15 mouse cellular contexts compared by ENCODE assay signal in the genomic region with DNA sequence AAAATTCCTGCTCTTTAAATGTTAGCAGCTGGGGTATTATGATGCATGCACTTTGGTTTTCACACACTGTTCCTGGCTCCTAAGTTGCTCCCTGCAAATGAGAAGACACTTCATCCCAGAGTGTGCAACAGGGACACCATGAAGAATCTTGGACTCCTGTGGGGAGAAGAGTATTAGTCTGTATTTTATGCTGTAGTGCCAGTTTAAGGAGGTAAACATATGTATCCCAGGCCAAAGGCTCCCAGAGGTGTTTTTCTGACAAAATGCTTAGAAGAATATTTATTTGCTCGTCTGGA. TPM values are rescaled to one million over a fixed set of nuclear protein-coding genes. Genes with fewer than 3 reads are reported as not detected.
DNase-seq lines count a peak whose midpoint lies in the region; ATAC-seq lines count a peak whose summit lies in the region.
"Had no signal": no experiment of that assay in that cellular context is flagged by ENCODE, and none has a peak within 500 bp of the region (broad histone marks: within the 10 kb centered on the region; RNA-seq: fewer than 3 reads in every experiment).

No protein-coding gene starts in this region.

- H3K9me3 ChIP-seq in hindbrain, embryonic 14.5 days (ENCODE audit: control insufficient read depth, low read length): no peaks in the 10 kb centered on the region
- no peaks in the 10 kb centered on the region for H3K9me3 ChIP-seq in hindbrain, embryonic 10.5 days
- H3K9me3 ChIP-seq in embryonic facial prominence, embryonic 14.5 days (ENCODE audit: control insufficient read depth, low read length): no peaks in the 10 kb centered on the region
- H3K9me3 ChIP-seq in embryonic facial prominence, embryonic 15.5 days (replicated peaks): no peaks in the 10 kb centered on the region
- no peaks in the 10 kb centered on the region for H3K9me3 ChIP-seq in midbrain, embryonic 14.5 days (ENCODE audit: control insufficient read depth, low read length)
- H3K9me3 ChIP-seq: liver, embryonic 15.5 days had no signal

- H3K4me3 ChIP-seq in hindbrain, embryonic 14.5 days (replicated peaks; ENCODE audit: low read length): no peak overlapping the region
- no peak overlapping the region for H3K4me3 ChIP-seq in hindbrain, embryonic 10.5 days
- H3K4me3 ChIP-seq in embryonic facial prominence, embryonic 14.5 days (ENCODE audit: low read depth, low read length): no peak overlapping the region
- no peak overlapping the region for H3K4me3 ChIP-seq in embryonic facial prominence, embryonic 15.5 days (replicated peaks)
- H3K4me3 ChIP-seq in midbrain, embryonic 14.5 days (replicated peaks; ENCODE audit: low read depth, low read length): no peak overlapping the region
- H3K4me3 ChIP-seq: heart, adult 2 months; liver, embryonic 15.5 days had no signal

- H3K36me3 ChIP-seq in hindbrain, embryonic 14.5 days (replicated peaks; ENCODE audit: control insufficient read depth, insufficient read depth): no peaks in the 10 kb centered on the region
- H3K36me3 ChIP-seq in hindbrain, embryonic 10.5 days: no peaks in the 10 kb centered on the region
- H3K36me3 ChIP-seq in embryonic facial prominence, embryonic 14.5 days (ENCODE audit: control insufficient read depth, insufficient read depth, low read length): no peaks in the 10 kb centered on the region
- H3K36me3 ChIP-seq in embryonic facial prominence, embryonic 15.5 days: no peaks in the 10 kb centered on the region
- H3K36me3 ChIP-seq in midbrain, embryonic 14.5 days (ENCODE audit: control insufficient read depth, insufficient read depth, low read length): no peaks in the 10 kb centered on the region
- H3K36me3 ChIP-seq: liver, embryonic 15.5 days had no signal

- H3K9ac ChIP-seq in hindbrain, embryonic 14.5 days: no peak overlapping the region
- no peak overlapping the region; the same call in 1 of the 2 replicates for H3K9ac ChIP-seq in embryonic facial prominence, embryonic 14.5 days (ENCODE audit: low read depth, low read length)
- H3K9ac ChIP-seq in embryonic facial prominence, embryonic 15.5 days: no peak overlapping the region; the same call in 1 of the 2 replicates
- no peak overlapping the region for H3K9ac ChIP-seq in midbrain, embryonic 14.5 days (replicated peaks; ENCODE audit: low read length)
- H3K9ac ChIP-seq: liver, embryonic 15.5 days had no signal

- peak; percentile 57; the same call in 1 of the 2 replicates for ATAC-seq in hindbrain, embryonic 14.5 days (ENCODE audit: low FRiP score)
- no peak for ATAC-seq in embryonic facial prominence, embryonic 14.5 days (ENCODE audit: low read depth)
- no peak for ATAC-seq in embryonic facial prominence, embryonic 15.5 days (ENCODE audit: insufficient number of reproducible peaks, low FRiP score, low TSS enrichment, low read depth)
- ATAC-seq in midbrain, embryonic 14.5 days (ENCODE audit: low FRiP score, low TSS enrichment): peak; percentile 14; the same call in 1 of the 2 replicates

- 76% methylated on average over 1 of the region's 1 CpGs for WGBS in hindbrain, embryonic 14.5 days
- 84% methylated on average over 1 of the region's 1 CpGs for WGBS in hindbrain, embryonic 10.5 days
- WGBS in embryonic facial prominence, embryonic 14.5 days: 69% methylated on average over 1 of the region's 1 CpGs
- 40% methylated on average over 1 of the region's 1 CpGs for WGBS in embryonic facial prominence, embryonic 15.5 days
- WGBS in midbrain, embryonic 14.5 days: 77% methylated on average over 1 of the region's 1 CpGs

- no peak overlapping the region for H3K4me2 ChIP-seq in hindbrain, embryonic 14.5 days (replicated peaks)
- no peak overlapping the region for H3K4me2 ChIP-seq in embryonic facial prominence, embryonic 14.5 days (ENCODE audit: low read depth, low read length)
- no peak overlapping the region for H3K4me2 ChIP-seq in embryonic facial prominence, embryonic 15.5 days (replicated peaks)
- no peak overlapping the region for H3K4me2 ChIP-seq in midbrain, embryonic 14.5 days (ENCODE audit: low read length)
- H3K4me2 ChIP-seq: liver, embryonic 15.5 days had no signal

- DNase-seq in hindbrain, embryonic 14.5 days (ENCODE audit: low spot score): no peak
- no peak for DNase-seq in hindbrain, embryonic 10.5 days (ENCODE audit: low spot score)
- DNase-seq in embryonic facial prominence, embryonic 14.5 days (ENCODE audit: low spot score): no peak
- DNase-seq in midbrain, embryonic 14.5 days: no peak
- no peak for DNase-seq in c-Kit-positive CD71-positive TER-119-positive erythroid progenitor cells, embryonic 14.5 days (ENCODE audit: low spot score)
- DNase-seq in layer of hippocampus, adult 8-10 months (ENCODE audit: low spot score in 2 of 2): no peak
- DNase-seq in embryo, embryonic 10.5 days (ENCODE audit: low spot score): no peak

- H3K27ac ChIP-seq in hindbrain, embryonic 14.5 days: no peak overlapping the region
- H3K27ac ChIP-seq in hindbrain, embryonic 10.5 days: no peak overlapping the region
- peak overlapping the region; percentile 46; the same call in 1 of the 2 replicates for H3K27ac ChIP-seq in embryonic facial prominence, embryonic 14.5 days (replicated peaks; ENCODE audit: low read depth, low read length)
- H3K27ac ChIP-seq in embryonic facial prominence, embryonic 15.5 days (replicated peaks): peak overlapping the region; percentile 65
- H3K27ac ChIP-seq in midbrain, embryonic 14.5 days (replicated peaks; ENCODE audit: low read depth, low read length): no peak overlapping the region
- H3K27ac ChIP-seq: heart, adult 2 months; liver, embryonic 15.5 days had no signal

- no peaks in the 10 kb centered on the region for H3K27me3 ChIP-seq in hindbrain, embryonic 14.5 days (ENCODE audit: control insufficient read depth, insufficient read depth, low read length)
- no peaks in the 10 kb centered on the region for H3K27me3 ChIP-seq in hindbrain, embryonic 10.5 days (ENCODE audit: insufficient read depth, poor library complexity, severe bottlenecking)
- H3K27me3 ChIP-seq in embryonic facial prominence, embryonic 14.5 days (replicated peaks; ENCODE audit: control insufficient read depth, insufficient read depth, low read length): no peaks in the 10 kb centered on the region
- H3K27me3 ChIP-seq in embryonic facial prominence, embryonic 15.5 days: no peaks in the 10 kb centered on the region; the same call in 1 of the 2 replicates
- no peaks in the 10 kb centered on the region for H3K27me3 ChIP-seq in midbrain, embryonic 14.5 days (ENCODE audit: control insufficient read depth, insufficient read depth, low read length)

- no peaks in the 10 kb centered on the region for H3K4me1 ChIP-seq in hindbrain, embryonic 14.5 days (replicated peaks; ENCODE audit: control insufficient read depth, insufficient read depth, low read length)
- no peaks in the 10 kb centered on the region for H3K4me1 ChIP-seq in hindbrain, embryonic 10.5 days (replicated peaks)
- H3K4me1 ChIP-seq in embryonic facial prominence, embryonic 14.5 days (ENCODE audit: control insufficient read depth, insufficient read depth, low read length): 0 out of 2 replicates have a peak, but pooled peaks cover 4% of the 10 kb centered on the region
- peaks cover 6% of the 10 kb centered on the region for H3K4me1 ChIP-seq in embryonic facial prominence, embryonic 15.5 days
- H3K4me1 ChIP-seq in midbrain, embryonic 14.5 days (ENCODE audit: control insufficient read depth, insufficient read depth, low read length): no peaks in the 10 kb centered on the region

RNA-seq across cellular contexts. Expression of a gene that starts 0.8 kb away (rescaled TPM):
- not detected in 2 replicates for polyA plus RNA-seq in hindbrain, embryonic 14.5 days (2014; fragmentation: Nextera tagmentation; extraction: Ambion mirVana)
- polyA plus RNA-seq in hindbrain, embryonic 10.5 days (2016; fragmentation: Nextera tagmentation; extraction: Ambion mirVana): not detected in 2 replicates
- 0.14 TPM in 1 of 2 replicates, not detected in the other for polyA plus RNA-seq in embryonic facial prominence, embryonic 14.5 days (2014; fragmentation: Nextera tagmentation; extraction: Ambion mirVana)
- not detected in 2 replicates for polyA plus RNA-seq in embryonic facial prominence, embryonic 15.5 days (2015; fragmentation: Nextera tagmentation; extraction: Ambion mirVana)
- not detected in 2 replicates for polyA plus RNA-seq in midbrain, embryonic 14.5 days (2014; fragmentation: Nextera tagmentation; extraction: Ambion mirVana)
- total RNA-seq in layer of hippocampus, adult 8-10 months (2022): not detected
- total RNA-seq: adrenal gland, postnatal 14 days; gastrocnemius, postnatal 10 days; heart, adult 2 months; heart, postnatal 25 days; layer of hippocampus, postnatal 14 days had no signal
- polyA plus RNA-seq: heart, adult 2 months; limb, embryonic 11.5 days; liver, embryonic 15.5 days had no signal

RNA-seq across cellular contexts. Expression of a gene that starts 9.8 kb away (rescaled TPM):
- 28.7 and 31.3 TPM in 2 replicates for polyA plus RNA-seq in hindbrain, embryonic 14.5 days (2014; fragmentation: Nextera tagmentation; extraction: Ambion mirVana)
- polyA plus RNA-seq in hindbrain, embryonic 10.5 days (2016; fragmentation: Nextera tagmentation; extraction: Ambion mirVana): 36.7 and 40.7 TPM in 2 replicates
- polyA plus RNA-seq in embryonic facial prominence, embryonic 14.5 days (2014; fragmentation: Nextera tagmentation; extraction: Ambion mirVana): 34.8 and 35.9 TPM in 2 replicates
- polyA plus RNA-seq in embryonic facial prominence, embryonic 15.5 days (2015; fragmentation: Nextera tagmentation; extraction: Ambion mirVana): 43.0 and 47.0 TPM in 2 replicates
- 27.3 and 32.1 TPM in 2 replicates for polyA plus RNA-seq in midbrain, embryonic 14.5 days (2014; fragmentation: Nextera tagmentation; extraction: Ambion mirVana)
- 10 to 100 TPM; 18.0 to 22.6 (median 20.7) TPM for total RNA-seq in layer of hippocampus, adult 8-10 months (2022)

RNA-seq across cellular contexts. Expression of a gene that starts 44.7 kb away (rescaled TPM):
- 0.64 and 1.1 TPM in 2 replicates for polyA plus RNA-seq in hindbrain, embryonic 14.5 days (2014; fragmentation: Nextera tagmentation; extraction: Ambion mirVana)
- polyA plus RNA-seq in hindbrain, embryonic 10.5 days (2016; fragmentation: Nextera tagmentation; extraction: Ambion mirVana): 0.89 and 1.0 TPM in 2 replicates
- 1.5 and 1.8 TPM in 2 replicates for polyA plus RNA-seq in embryonic facial prominence, embryonic 14.5 days (2014; fragmentation: Nextera tagmentation; extraction: Ambion mirVana)
- 2.1 and 2.6 TPM in 2 replicates for polyA plus RNA-seq in embryonic facial prominence, embryonic 15.5 days (2015; fragmentation: Nextera tagmentation; extraction: Ambion mirVana)
- 0.53 and 0.83 TPM in 2 replicates for polyA plus RNA-seq in midbrain, embryonic 14.5 days (2014; fragmentation: Nextera tagmentation; extraction: Ambion mirVana)
- under 1 TPM; 0.64 to 0.96 (median 0.86) TPM for total RNA-seq in layer of hippocampus, adult 8-10 months (2022)
- total RNA-seq: heart, adult 2 months; heart, postnatal 25 days had no signal
- polyA plus RNA-seq: heart, adult 2 months had no signal

Comparison
In these comparisons a context has a peak if more than half of its experiments do, and no peak if none do; other contexts are left out.
1. ATAC-seq: peak in hindbrain, embryonic 14.5 days (single experiment) and midbrain, embryonic 14.5 days (single experiment); none in embryonic facial prominence, embryonic 14.5 days (single experiment) and embryonic facial prominence, embryonic 15.5 days (single experiment).
2. H3K27ac ChIP-seq: peak in embryonic facial prominence, embryonic 14.5 days (single experiment) and embryonic facial prominence, embryonic 15.5 days (single experiment); none in hindbrain, embryonic 14.5 days (single experiment), hindbrain, embryonic 10.5 days (single experiment) and midbrain, embryonic 14.5 days (single experiment).